Mouse (Mus musculus) lung, postnatal 0 days (tissue): Measurements from ENCODE around the gene Adamts18. TPM values are rescaled to one million over a fixed set of nuclear protein-coding genes. Genes with fewer than 3 reads are reported as not detected.

ENCODE experiments used
- ATAC-seq: fragments of 200-750 bp; cut with Nextera tagmentation; 2 replicates; pipeline ENCODE4 v1.8.0; 2017; ENCODE audit warnings: moderate library complexity
- DNase-seq: peaks from one replicate; pipeline ENCODE4 v3.0.0-alpha.2; 2016; ENCODE audit warnings: low spot score
- H3K27ac ChIP-seq: fragments of 300-500 bp; sonication (generic); 2 replicates; pipeline ENCODE4 v1.5.1; 2014; ENCODE audit warnings: antibody characterized with exemption, mild to moderate bottlenecking, low read length, mixed read lengths
- H3K27me3 ChIP-seq: fragments of 300-500 bp; sonication (generic); replicated peaks from 2 replicates; pipeline ENCODE4 v1.6.1; 2014; ENCODE audit warnings: low read length, mixed read lengths; ENCODE audit not compliant: insufficient read depth
- H3K36me3 ChIP-seq: fragments of 300-500 bp; sonication (generic); 2 replicates; pipeline ENCODE4 v1.6.1; 2014; ENCODE audit warnings: low read length, mixed read lengths; ENCODE audit not compliant: insufficient read depth
- H3K4me1 ChIP-seq: fragments of 300-500 bp; sonication (generic); 2 replicates; pipeline ENCODE4 v1.6.1; 2014; ENCODE audit warnings: antibody characterized with exemption, low read depth, low read length, mixed read lengths; ENCODE audit not compliant: insufficient read depth
- H3K4me2 ChIP-seq: fragments of 300-500 bp; sonication (generic); replicated peaks from 2 replicates; pipeline ENCODE4 v1.6.1; 2014; ENCODE audit warnings: low read depth, mild to moderate bottlenecking, low read length, moderate library complexity, mixed read lengths
- H3K4me3 ChIP-seq: fragments of 300-500 bp; sonication (generic); 2 replicates; pipeline ENCODE4 v1.5.1; 2014; ENCODE audit warnings: low read depth, low read length
- H3K9ac ChIP-seq: fragments of 300-500 bp; sonication (generic); replicated peaks from 2 replicates; pipeline ENCODE4 v1.6.1; 2014; ENCODE audit warnings: low read depth, mild to moderate bottlenecking
- H3K9me3 ChIP-seq: fragments of 300-500 bp; sonication (generic); 2 replicates; pipeline ENCODE4 v1.6.1; 2016; ENCODE audit warnings: low read length, mixed read lengths
- CTCF ChIP-seq: IDR thresholded peaks from 2 replicates; pipeline ENCODE4 v1.5.1; 2016; ENCODE audit warnings: antibody characterized with exemption, mild to moderate bottlenecking
- EP300 ChIP-seq: IDR thresholded peaks from 2 replicates; pipeline ENCODE4 v1.6.1; 2016; ENCODE audit warnings: antibody characterized with exemption, mild to moderate bottlenecking, control low read depth
- WGBS: fragments of 180-500 bp; shearing (Covaris S2); extraction: QIAGEN DNeasy Blood & Tissue Kit; methylation state at CpG from one replicate; pipeline ENCODE4 v1.1.7; 2014; 5-methylcytosine and 5-hydroxymethylcytosine counted together
- polyA plus RNA-seq: library from polyadenylated mRNA; unstranded; fragments of >200 nt; fragmentation: Nextera tagmentation; extraction: Ambion mirVana; gene quantifications from 2 replicates; pipeline ENCODE4 v1.2.1, GENCODE M21; 2015

Adamts18 gene
- polyA plus RNA-seq, 1 experiment from 2014 or later, result 0.23 TPM

DNA sequence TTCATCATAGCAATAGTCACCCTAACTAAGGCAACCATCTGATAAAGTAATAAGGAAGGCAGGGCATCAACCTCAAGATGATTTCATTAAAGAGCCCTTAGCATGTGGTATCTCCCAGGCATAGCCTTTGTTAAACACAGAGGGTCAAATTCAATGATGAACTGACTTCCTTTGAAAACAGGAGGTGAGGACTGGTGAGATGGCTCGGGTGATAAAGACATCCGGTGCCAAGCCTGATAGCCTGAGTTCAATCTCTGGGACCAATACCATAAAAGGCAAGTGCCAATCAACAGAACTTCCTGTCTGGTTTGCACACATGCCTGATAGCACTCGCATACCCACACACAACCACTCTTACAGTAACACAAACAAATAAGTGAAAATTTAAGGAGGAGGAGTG lies 169.2 kb downstream of the Adamts18 start:
- no peaks in the 10 kb centered on the region for H3K27me3 ChIP-seq
- no peak overlapping the region for H3K9ac ChIP-seq
- H3K4me2 ChIP-seq, result no peak overlapping the region
- no peak overlapping the region for H3K27ac ChIP-seq
- 50% methylated on average over 3 of the region's 3 CpGs for WGBS
- ATAC-seq, result no peak
- no peak overlapping the region for H3K4me3 ChIP-seq
- no peaks in the 10 kb centered on the region for H3K4me1 ChIP-seq
- H3K9me3 ChIP-seq, result no peaks in the 10 kb centered on the region
- DNase-seq, result no peak
- no peak for TF ChIP-seq CTCF
- 0 out of 2 replicates have a peak, but pooled peaks have one; percentile 6 for TF ChIP-seq EP300
- H3K36me3 ChIP-seq, result no peaks in the 10 kb centered on the region

DNA sequence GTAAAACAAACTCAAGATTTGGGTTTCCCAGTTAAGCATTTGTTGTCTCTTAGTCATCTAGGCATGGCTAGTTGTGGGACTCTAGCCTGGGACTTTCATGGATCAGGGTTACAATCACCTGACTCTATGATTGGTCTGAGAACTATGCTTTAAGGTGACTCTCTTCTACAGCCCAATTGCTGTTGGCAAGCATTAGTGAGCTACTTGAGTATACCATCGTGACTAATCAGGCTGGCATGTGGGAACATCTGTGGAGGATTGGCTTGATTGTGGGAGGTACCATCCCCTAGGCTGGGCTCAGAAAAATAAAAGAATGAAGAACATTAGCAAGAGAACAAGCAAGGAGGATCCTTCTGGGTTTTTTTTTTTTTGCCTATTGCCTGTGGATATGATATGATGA lies 171.7 kb downstream of the Adamts18 start:
- Histone ChIP-seq H3K9ac (no peak overlapping the region), H3K9me3 (no peaks in the 10 kb centered on the region), H3K4me2 (no peak overlapping the region), H3K27me3 (no peaks in the 10 kb centered on the region), H3K4me1 (no peaks in the 10 kb centered on the region), H3K27ac (no peak overlapping the region), H3K36me3 (no peaks in the 10 kb centered on the region), H3K4me3 (no peak overlapping the region)
- 85% methylated on average over 1 of the region's 1 CpGs for WGBS
- DNase-seq (no peak), ATAC-seq (no peak)
- TF ChIP-seq CTCF, result no peak
- TF ChIP-seq EP300, result no peak

GRCm38 (mm10) chr8:113675281-113675680 lies 173.3 kb downstream of the Adamts18 start:
- WGBS, result 17% methylated on average over 2 of the region's 2 CpGs
- no peaks in the 10 kb centered on the region for H3K4me1 ChIP-seq
- no peak overlapping the region for H3K4me2 ChIP-seq
- no peaks in the 10 kb centered on the region for H3K27me3 ChIP-seq
- no peak overlapping the region for H3K9ac ChIP-seq
- ATAC-seq (peak; percentile 60), DNase-seq (peak; percentile 46)
- TF ChIP-seq EP300 (no peak), CTCF (no peak)
- no peaks in the 10 kb centered on the region for H3K9me3 ChIP-seq
- H3K36me3 ChIP-seq, result no peaks in the 10 kb centered on the region
- H3K4me3 ChIP-seq, result no peak overlapping the region
- no peak overlapping the region for H3K27ac ChIP-seq

- no peak overlapping the region for H3K27ac ChIP-seq
- 55% methylated on average over 3 of the region's 3 CpGs for WGBS
- H3K4me2 ChIP-seq, result no peak overlapping the region
- TF ChIP-seq EP300 (no peak), CTCF (no peak)
- no peak overlapping the region for H3K9ac ChIP-seq
- H3K36me3 ChIP-seq, result no peaks in the 10 kb centered on the region
- no peaks in the 10 kb centered on the region for H3K9me3 ChIP-seq
- no peak for DNase-seq
- H3K4me1 ChIP-seq, result no peaks in the 10 kb centered on the region
- no peak overlapping the region for H3K4me3 ChIP-seq
- ATAC-seq, result no peak
- H3K27me3 ChIP-seq, result no peaks in the 10 kb centered on the region
Measured at GRCm38 (mm10) chr8:113674611-113675010, 173.9 kb downstream of the Adamts18 start.

DNA sequence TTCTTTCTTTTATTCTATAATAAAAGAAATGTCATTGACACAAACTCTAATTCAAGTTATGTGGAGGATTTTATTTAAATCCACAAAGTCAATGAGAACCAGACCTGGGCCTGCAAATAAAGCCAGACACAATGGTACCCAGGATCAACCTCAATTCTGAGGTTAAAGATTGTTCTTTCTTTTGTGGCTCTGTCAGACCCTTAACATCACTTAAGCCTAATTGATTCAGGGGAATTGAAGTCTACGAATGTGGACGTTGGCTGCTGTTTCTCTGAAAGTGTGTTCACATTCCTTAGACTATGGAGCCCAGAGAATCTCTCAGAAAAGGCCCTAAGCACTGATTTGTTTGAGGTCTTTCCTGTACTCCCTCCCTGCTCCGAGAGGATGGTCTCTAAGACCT lies 175.2 kb downstream of the Adamts18 start:
- H3K27ac ChIP-seq, result no peak overlapping the region
- DNase-seq (no peak), ATAC-seq (no peak)
- no peaks in the 10 kb centered on the region for H3K4me1 ChIP-seq
- H3K9me3 ChIP-seq, result no peaks in the 10 kb centered on the region
- 51% methylated on average over 3 of the region's 3 CpGs for WGBS
- no peaks in the 10 kb centered on the region for H3K36me3 ChIP-seq
- no peak overlapping the region for H3K4me3 ChIP-seq
- TF ChIP-seq CTCF (no peak), EP300 (no peak)
- H3K9ac ChIP-seq, result no peak overlapping the region
- H3K27me3 ChIP-seq, result no peaks in the 10 kb centered on the region
- H3K4me2 ChIP-seq, result no peak overlapping the region

DNA sequence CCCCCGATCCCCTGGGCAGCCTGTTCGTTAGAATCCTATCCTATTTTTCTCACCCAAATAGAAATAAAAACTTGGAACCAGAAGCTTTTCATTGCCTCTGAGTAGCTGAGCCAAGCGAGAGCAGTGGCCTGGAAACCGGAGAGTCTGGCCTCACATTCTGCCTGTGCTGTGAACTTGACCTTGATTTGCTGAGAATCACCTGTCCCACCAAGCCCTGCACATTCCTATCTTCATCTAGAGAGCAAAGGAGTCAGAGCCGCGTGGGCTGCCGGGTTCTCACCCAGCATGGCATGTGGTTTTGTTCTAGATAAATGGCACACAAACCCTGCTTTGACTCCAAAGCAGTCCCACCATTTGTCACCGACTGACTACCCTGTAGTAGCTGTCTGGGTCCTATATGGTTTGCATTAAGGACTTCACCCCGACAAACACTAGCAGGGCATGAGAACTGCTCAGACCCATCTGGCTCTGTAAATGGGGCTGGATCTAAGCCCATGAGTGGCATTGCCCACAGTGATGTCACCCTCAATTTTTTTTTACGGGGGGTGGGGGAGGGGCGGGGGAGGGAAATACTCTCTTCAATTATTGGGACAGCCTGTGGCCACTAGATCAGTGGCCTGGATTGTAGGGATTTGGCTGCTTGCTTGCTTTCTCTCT lies 175.8 kb downstream of the Adamts18 start:
- no peaks in the 10 kb centered on the region for H3K27me3 ChIP-seq
- no peak for TF ChIP-seq EP300
- no peak for TF ChIP-seq CTCF
- H3K9me3 ChIP-seq, result no peaks in the 10 kb centered on the region
- H3K4me3 ChIP-seq, result no peak overlapping the region
- no peak for DNase-seq
- no peak overlapping the region for H3K9ac ChIP-seq
- H3K27ac ChIP-seq, result no peak overlapping the region
- H3K36me3 ChIP-seq, result no peaks in the 10 kb centered on the region
- H3K4me2 ChIP-seq, result no peak overlapping the region
- no peaks in the 10 kb centered on the region for H3K4me1 ChIP-seq
- ATAC-seq, result no peak
- WGBS, result 74% methylated on average over 11 of the region's 11 CpGs

GRCm38 (mm10) chr8:113669924-113670323 lies 178.6 kb downstream of the Adamts18 start:
- 73% methylated on average over 10 of the region's 10 CpGs for WGBS
- ATAC-seq (no peak), DNase-seq (no peak)
- Histone ChIP-seq H3K9ac (no peak overlapping the region), H3K9me3 (no peaks in the 10 kb centered on the region), H3K4me3 (no peak overlapping the region), H3K4me1 (no peaks in the 10 kb centered on the region), H3K36me3 (no peaks in the 10 kb centered on the region), H3K27ac (no peak overlapping the region), H3K4me2 (no peak overlapping the region), H3K27me3 (no peaks in the 10 kb centered on the region)
- TF ChIP-seq EP300, result no peak
- no peak for TF ChIP-seq CTCF
